Mouse (Mus musculus) CH12.LX (cell line): ENCODE measurements at regions not wholly inside any gene's neighbourhood (a gene's known extent, or its start where the extent isn't known, plus 50 kb on each side); places are given as distances from the start of the nearest gene placed in this dataset.

Experiments
- CTCF ChIP-seq, 2 experiments: IDR thresholded peaks in 1 of 2; conservative IDR thresholded peaks in 1 of 2; 2 replicates each; pipeline ENCODE4 v1.5.1; 2011 to 2012; ENCODE audit warnings: low read depth in 2 of 2, low read length in 2 of 2, improper control_type of control experiment in 1 of 2, inconsistent platforms in 1 of 2, mild to moderate bottlenecking in 1 of 2, moderate library complexity in 1 of 2
- IRF4 ChIP-seq: IDR thresholded peaks from 2 replicates; pipeline ENCODE4 v1.6.1; 2014; ENCODE audit warnings: low read depth, mild to moderate bottlenecking, inconsistent platforms, low read length, improper control_type of control experiment
- JUND ChIP-seq: conservative IDR thresholded peaks from 2 replicates; pipeline ENCODE4 v1.6.1; 2011; ENCODE audit warnings: low read depth, low read length, improper control_type of control experiment
- KAT2A ChIP-seq: IDR thresholded peaks from 2 replicates; pipeline ENCODE4 v1.6.1; 2012; ENCODE audit warnings: low read length, improper control_type of control experiment, inconsistent platforms; ENCODE audit not compliant: insufficient replicate concordance
- MAZ ChIP-seq: IDR thresholded peaks from 2 replicates; pipeline ENCODE4 v1.6.1; 2012; ENCODE audit warnings: low read depth, mild to moderate bottlenecking, inconsistent platforms, low read length, improper control_type of control experiment, moderate library complexity
- NELFE ChIP-seq: IDR thresholded peaks from 2 replicates; pipeline ENCODE4 v1.6.1; 2011; ENCODE audit warnings: low read depth, low read length, improper control_type of control experiment
- NRF1 ChIP-seq: IDR thresholded peaks from 2 replicates; pipeline ENCODE4 v1.6.1; 2014; ENCODE audit warnings: low read depth, mild to moderate bottlenecking, inconsistent platforms, low read length, improper control_type of control experiment, moderate library complexity
- TCF12 ChIP-seq: IDR thresholded peaks from 2 replicates; pipeline ENCODE4 v1.6.1; 2014; ENCODE audit warnings: low read depth, mild to moderate bottlenecking, inconsistent platforms, low read length, improper control_type of control experiment
- UBTF ChIP-seq: IDR thresholded peaks from 2 replicates; pipeline ENCODE4 v1.6.1; 2012; ENCODE audit warnings: low read depth, mild to moderate bottlenecking, inconsistent platforms, low read length, improper control_type of control experiment, moderate library complexity
- USF1 ChIP-seq: IDR thresholded peaks from 2 replicates; pipeline ENCODE4 v1.6.1; 2014; ENCODE audit warnings: low read depth, mild to moderate bottlenecking, inconsistent platforms, low read length, improper control_type of control experiment
- USF2 ChIP-seq: conservative IDR thresholded peaks from 2 replicates; pipeline ENCODE4 v1.6.1; 2011; ENCODE audit warnings: low read depth, low read length, improper control_type of control experiment

DNA sequence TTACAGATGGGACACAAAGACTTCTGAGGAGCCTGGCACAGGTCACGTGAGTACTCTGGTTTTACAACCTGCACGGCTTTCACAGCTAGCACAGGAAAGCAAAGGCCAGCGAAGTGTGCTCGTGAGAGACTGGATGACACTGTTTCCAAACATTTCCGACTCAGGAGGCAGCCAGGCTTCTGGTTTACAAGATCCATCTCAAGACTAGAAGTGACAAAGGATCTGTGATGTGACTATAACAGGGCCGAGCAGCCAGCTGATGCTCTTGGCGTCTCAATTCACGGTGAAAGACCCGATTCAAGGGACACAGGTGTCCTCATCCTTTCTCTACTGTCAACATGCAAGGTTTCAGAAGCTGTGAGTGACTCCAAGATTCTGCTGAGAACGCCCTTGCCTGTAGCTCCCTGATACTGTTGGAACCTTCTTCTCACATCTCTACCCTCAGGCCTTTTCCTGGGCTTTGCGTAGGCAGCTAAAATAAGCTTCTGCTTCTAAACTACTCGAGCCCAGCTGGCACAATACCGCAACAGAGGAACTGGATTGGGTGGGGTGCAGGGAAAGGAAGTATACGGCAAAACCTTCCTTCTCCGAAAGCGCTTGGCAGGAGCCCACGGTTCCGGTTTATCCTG is 300.3 kb downstream of the Abcc12 start:
- TF ChIP-seq USF2 (no peak), CTCF (conservative IDR thresholded peaks at IDR 0.05 in 1 of 2, IDR thresholded peaks at IDR 0.05 in 1 of 2; ENCODE audit: low read depth in 2 of 2, low read length in 2 of 2) (no peak), TCF12 (no peak), IRF4 (no peak), UBTF (no peak), NRF1 (no peak), MAZ (no peak), USF1 (no peak), NELFE (no peak), JUND (no peak), KAT2A (no peak)
